In genomic region chr13:95286989-95287388, GRCm38 (mm10) we compare ENCODE assay signal across 8 mouse cellular contexts. TPM values are rescaled to one million over a fixed set of nuclear protein-coding genes. Genes with fewer than 3 reads are reported as not detected.
DNase-seq lines count a peak whose midpoint lies in the region.

No protein-coding gene starts in this region.

- DNase-seq in 416B (ENCODE audit: low read depth): peak; percentile 65
- DNase-seq in adrenal gland, adult 2 months: peak; percentile 83
- DNase-seq in embryo, embryonic 11 days: peak; percentile 87
- DNase-seq in gastrocnemius, postnatal 4 days (ENCODE audit: low spot score in 2 of 2): peak; percentile 29 to 66
- DNase-seq in kidney, adult 11 months: peak; percentile 74
- DNase-seq in left cerebral cortex, postnatal 36 days (ENCODE audit: low spot score in 2 of 2): peak; percentile 67 to 72
- DNase-seq in neural tube, embryonic 10.5 days (ENCODE audit: extremely low spot score, low spot score): peak; percentile 68
- peak; percentile 76 for DNase-seq in testis, postnatal 10 days (ENCODE audit: low spot score)

- intact Hi-C loops in left cerebral cortex, postnatal 36 days (cut with DNase I): loop anchor here (5.0 to 10.0 kb wide), 3 partner anchors 65 to 270 kb away; no protein-coding TSS in a partner anchor

RNA-seq across cellular contexts. Expression of gene Zbed3, which starts 36.4 kb away (rescaled TPM):
- 10 to 100 TPM; 21.6 to 30.8 TPM for total RNA-seq in adrenal gland, adult 2 months (2021)
- polyA plus RNA-seq in adrenal gland, adult 2 months (2012; rRNA removed): 45.4 and 49.2 TPM in 2 replicates
- 10 to 100 TPM; 20.6 to 23.3 TPM for total RNA-seq in gastrocnemius, postnatal 4 days (2021)
- total RNA-seq in left cerebral cortex, postnatal 36 days (2021): 10 to 100 TPM; 14.0 to 19.2 TPM

RNA-seq across cellular contexts. Expression of gene Pde8b, which starts 36.9 kb away (rescaled TPM):
- 100 to 1,000 TPM in 1 of 2 experiments, 10 to 100 TPM in 1; 64.8 to 181 TPM for total RNA-seq in adrenal gland, adult 2 months (2021)
- 162 and 173 TPM in 2 replicates for polyA plus RNA-seq in adrenal gland, adult 2 months (2012; rRNA removed)
- 1 to 10 TPM; 4.0 to 4.4 TPM for total RNA-seq in gastrocnemius, postnatal 4 days (2021)
- 100 to 1,000 TPM; 138 to 151 TPM for total RNA-seq in left cerebral cortex, postnatal 36 days (2021)

Comparison
In these comparisons a context has a peak if more than half of its experiments do, and no peak if none do; other contexts are left out.
1. Peak in every context shown above with its lines: DNase-seq.
2. RNA of gene Pde8b, which starts 36.9 kb away (total RNA-seq): 64.8 to 181 TPM in adrenal gland, adult 2 months and 138 to 151 TPM in left cerebral cortex, postnatal 36 days; 4.0 to 4.4 TPM in gastrocnemius, postnatal 4 days; every median in the first group is over 10 times any median in the second.